Mouse (Mus musculus) liver, adult 2 months (tissue): ENCODE results near the gene Gm7102.

ENCODE experiments used
- CTCF ChIP-seq: fragments of 200-500 bp; IDR thresholded peaks from 2 replicates; pipeline ENCODE4 v1.5.1; 2011; ENCODE audit warnings: low read depth, low read length, control low read depth
- POLR2A ChIP-seq: fragments of 200-500 bp; IDR thresholded peaks from 2 replicates; pipeline ENCODE4 v1.6.1; 2011; ENCODE audit warnings: low read length, control low read depth; ENCODE audit not compliant: insufficient read depth; ENCODE audit errors: extremely low read depth

GRCm38 (mm10) chr19:61223706-61224328, 47.7 kb upstream of the Gm7102 start:
- no peak for TF ChIP-seq CTCF
- TF ChIP-seq POLR2A = no peak
